Mouse (Mus musculus) layer of hippocampus, postnatal 36 days (tissue): ENCODE measurements at regions not wholly inside any gene's neighbourhood (a gene's known extent, or its start where the extent isn't known, plus 50 kb on each side); places are given as distances from the start of the nearest gene placed in this dataset.
"Not testable (repeated sequence)": the region's sequence is repeated elsewhere in the genome, so short reads cannot be mapped to it uniquely, and the experiment has no call there.

ENCODE experiments used
- DNase-seq, 2 experiments: peaks; one replicate each; pipeline ENCODE4 v3.0.0; 2022

DNA sequence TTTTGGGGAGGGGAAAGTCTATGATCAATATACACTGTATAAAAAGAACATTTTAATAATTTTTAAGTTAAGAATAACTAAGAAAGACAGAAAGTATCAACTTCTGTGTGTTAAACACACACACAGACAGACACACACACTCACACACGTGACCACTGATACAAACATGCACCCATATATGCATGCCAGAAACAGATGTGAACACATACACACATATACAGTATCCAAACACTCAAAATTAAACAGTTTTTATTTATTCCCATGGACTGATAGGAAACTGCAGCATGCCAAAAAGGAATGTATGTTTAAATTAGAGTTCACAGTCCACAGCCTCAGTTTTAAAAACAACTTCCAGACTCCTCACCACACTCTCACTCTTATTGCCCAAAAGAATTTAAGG, 203.4 kb upstream of the Tbl1x start:
- DNase-seq = no peak

DNA sequence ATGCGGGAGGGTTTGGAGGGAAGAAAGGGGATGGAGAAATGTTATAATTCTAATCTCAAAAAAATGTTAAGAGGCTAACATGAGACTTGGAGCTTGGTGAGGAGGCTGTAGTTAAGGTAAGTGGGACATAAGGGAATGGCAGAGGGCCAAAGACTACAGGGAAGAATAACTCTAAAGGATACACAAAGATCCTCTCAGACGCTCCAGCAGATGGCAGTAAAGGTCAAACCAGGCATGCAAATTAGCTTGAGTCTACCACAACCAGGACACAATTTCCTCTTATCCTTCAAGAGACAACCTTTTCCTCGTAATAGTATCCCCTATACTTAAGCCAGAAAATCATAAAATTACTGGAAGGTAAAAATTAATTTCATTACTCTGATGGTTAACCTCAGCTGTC, 196.4 kb upstream of the Tbl1x start:
- DNase-seq = peak; percentile 4 to 8

DNA sequence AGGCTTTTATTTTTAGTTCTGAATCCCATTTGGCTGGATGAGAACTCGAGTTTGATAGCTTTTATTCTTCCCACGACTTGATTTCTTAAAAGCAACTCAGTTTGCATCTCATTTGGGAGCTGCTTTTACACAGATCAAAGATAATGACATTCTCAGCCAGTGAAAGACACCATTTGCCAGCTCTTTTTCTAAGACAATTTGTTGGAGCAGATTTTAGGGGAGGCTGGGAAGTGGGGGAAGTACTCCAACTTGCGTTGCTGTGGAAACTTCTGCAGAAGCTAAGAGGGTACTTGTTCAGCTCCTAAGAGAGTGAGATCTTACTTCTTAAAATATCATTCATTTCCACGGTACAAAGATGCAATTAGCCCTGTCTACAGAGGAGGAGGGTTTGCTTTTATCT, 187.2 kb upstream of the Tbl1x start:
- peak; percentile 5 to 8 for DNase-seq

DNA sequence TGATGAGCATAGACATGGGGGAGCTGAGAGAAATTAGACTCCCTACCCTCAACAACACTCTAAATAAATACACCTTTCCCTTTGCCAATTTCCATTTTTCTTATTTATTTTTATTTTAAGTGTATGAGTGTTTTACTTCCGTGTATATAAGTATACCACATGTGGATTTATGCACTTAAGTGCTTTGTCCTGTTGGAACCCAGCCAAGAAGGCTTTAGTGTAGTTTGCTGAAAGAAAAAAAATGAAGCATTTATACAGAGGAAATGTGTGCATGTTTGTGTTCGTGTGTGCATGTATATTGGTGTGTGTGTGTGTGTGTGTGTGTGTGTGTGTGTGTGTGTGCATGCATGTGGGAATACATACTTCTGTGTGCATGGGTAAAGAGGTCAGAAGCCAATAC, 157.6 kb upstream of the Tbl1x start:
- DNase-seq = no peak

DNA sequence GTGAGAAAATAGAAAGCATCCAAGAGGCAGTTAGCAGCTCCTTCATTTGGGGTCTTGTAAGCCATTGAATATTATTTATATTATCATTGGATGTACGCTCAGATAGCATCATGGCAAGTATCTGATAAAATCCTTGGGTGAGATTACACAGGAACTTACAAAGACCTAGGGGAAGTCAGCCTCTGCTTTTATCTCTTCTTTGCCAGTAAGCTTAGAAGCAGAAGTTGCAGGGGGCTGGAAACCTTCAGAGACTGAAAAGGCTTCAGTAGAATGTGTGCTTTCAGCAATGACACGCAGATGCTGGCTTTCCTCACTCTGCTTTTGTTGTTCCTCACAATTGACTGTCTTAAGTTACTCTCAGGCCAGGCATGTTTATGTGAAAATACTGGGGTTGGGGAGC, 150.3 kb upstream of the Tbl1x start:
- no peak for DNase-seq

DNA sequence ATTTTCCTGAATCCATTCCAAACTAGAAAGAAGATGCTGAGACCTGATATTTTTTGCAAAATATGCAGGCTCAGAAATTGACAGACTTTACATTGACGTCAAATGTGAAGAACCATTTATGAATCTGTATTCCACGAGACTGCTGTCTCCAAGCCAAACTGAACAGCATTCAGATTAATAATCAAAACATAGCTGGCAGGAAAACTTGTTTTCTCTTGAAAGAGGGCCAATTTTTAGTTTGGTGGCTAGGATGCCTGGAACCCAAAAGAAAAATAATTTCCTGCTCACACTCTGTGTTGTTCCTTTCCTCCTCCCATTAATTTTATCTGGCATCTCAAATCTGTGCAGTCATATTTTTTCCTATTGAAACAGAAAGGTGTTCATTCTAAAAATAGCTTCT, 149.7 kb upstream of the Tbl1x start:
- no peak for DNase-seq

DNA sequence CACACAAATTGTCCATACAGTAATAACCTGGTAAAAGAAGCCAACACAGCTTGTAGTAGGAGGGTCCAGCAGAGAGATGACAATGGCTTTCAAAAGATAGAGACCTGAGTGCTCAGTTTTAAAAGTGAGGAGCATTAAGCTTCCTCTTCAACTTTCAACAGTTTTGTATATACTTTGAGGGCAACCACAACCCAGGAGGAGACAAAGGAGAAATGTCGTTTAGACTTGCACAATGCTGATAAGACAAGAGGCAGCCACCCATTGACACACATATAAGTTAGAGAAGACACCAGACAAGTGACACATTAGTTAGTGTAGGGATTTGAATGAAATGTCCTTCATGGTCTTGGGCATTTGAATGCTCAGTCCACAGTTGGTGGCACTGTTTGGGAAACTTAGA, 147.2 kb upstream of the Tbl1x start:
- no peak for DNase-seq

DNA sequence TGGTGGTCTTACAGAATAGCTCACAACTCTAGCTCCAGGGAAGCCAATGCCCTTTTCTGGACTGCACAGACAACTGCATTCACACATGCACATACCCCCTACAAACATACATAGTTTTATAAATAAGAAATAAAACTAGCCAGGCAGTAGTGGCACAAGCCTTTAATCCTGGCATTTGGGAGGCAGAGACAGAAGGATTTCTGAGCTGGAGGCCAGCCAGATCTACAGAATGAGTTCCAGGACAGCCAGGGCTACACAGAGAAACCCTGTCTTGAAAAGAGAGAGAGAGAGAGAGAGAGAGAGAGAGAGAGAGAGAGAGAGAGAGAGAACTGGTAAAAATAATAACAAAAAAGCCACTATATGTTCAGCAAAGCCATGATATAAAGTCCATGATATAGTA, 143.5 kb upstream of the Tbl1x start:
- no peak for DNase-seq

DNA sequence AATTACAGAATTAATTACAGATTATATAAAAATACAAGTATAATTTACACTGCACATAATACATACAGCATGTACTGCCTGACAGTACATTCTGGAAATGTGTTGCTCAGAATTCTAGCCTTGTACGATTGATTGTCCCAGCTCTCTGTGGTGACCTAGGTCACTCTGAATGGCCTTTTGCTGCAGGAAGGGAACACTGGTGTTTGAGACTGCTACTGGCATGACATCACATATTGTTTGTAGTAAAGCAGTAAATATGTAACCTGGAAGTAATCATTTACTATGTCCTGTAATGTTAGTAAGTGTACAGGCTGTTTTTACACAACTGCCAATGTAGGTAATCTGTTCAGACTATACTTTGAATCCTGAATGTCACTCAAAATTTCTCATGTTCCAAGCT, 123.5 kb upstream of the Tbl1x start:
- DNase-seq = no peak

DNA sequence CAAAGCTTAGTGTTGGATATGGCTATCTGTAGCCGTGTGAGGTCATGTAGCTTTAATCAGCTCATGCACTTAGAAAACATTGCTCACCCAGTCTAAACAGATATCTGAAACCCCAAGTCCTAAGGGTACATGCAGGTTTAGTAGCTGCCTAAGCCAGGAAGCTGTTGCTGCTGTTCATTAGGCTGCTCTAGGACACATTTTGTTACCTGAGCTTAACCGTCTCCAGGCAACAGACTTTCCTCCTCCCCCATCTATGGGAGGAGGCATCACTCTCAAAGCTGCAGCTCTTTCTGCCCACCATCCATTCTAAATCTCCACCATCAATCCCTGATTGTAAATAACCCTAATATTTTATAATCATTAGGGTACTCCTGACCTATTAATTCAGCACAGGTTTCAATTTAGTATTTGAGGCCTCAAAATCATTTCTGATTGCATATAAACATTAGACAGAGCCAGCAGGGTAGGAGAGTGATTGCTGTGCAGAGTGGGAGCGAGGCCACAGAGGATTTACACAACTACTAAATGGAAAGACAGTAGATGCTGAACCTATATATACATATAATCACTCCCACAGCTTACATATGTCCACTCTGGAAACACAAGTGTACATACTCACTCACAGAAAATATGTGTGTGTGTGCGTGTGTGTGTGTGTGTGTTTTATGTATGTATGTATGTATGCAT, 118.9 kb upstream of the Tbl1x start:
- no peak for DNase-seq

DNA sequence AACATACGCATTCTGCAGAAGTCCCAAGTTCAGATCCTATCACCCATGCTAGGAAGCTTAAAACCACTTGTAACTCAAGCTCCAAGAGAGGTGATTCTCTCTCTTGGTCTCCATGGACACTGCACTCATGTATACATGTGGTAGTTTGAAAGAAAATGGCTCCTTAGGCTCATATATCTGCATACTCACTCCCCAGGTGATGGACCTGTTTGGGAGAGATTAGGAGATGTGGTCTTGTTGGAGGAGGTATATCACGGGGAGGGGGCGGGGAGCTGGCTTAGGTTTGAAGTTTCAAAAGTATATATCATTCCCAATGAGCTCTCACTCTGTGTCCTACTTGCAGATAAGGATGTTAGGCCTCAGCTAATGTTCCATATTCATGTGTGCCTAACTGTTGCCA, 103.9 kb upstream of the Tbl1x start:
- DNase-seq = no peak

DNA sequence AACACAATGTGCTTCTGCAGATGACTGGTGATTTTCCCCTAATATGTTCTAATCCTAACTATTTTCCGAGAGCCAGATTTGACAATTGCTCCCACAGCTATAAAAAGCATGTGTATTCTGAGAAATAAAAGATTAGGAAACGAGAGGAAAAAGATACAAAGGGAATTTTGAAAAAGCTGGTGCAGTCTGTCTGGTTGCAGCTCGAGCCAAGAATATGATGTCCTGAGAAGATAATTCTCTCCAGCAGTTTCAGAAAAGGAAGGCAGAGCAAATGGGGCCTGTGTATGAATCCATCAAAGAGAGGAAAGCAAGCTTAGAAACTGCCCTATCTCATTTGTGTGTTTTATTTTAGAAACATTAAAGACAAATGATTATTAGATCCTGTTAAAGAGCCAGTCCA, 102.9 kb upstream of the Tbl1x start:
- peak in 1 of 2 experiments; percentile 3 for DNase-seq

DNA sequence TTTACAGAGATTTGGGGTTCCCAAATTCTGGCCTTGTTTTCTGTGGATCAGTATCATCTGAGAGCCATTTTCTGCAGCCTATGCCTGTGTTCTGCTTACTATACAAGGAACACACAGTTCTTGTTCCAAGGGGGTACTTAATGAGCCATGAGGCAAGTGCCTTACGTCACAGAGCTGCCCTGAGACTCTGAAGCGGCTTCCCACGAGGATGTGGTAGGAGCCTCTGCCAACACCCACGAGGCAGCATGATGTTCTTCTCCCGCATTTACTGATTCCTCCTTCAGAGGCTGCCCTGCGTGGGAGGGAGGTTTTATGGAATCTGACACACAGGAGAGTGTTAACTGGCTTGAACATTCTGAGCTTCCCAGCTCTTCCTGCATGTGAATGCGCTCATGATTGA, 101.4 kb upstream of the Tbl1x start:
- DNase-seq = peak in 1 of 2 experiments; percentile 17

DNA sequence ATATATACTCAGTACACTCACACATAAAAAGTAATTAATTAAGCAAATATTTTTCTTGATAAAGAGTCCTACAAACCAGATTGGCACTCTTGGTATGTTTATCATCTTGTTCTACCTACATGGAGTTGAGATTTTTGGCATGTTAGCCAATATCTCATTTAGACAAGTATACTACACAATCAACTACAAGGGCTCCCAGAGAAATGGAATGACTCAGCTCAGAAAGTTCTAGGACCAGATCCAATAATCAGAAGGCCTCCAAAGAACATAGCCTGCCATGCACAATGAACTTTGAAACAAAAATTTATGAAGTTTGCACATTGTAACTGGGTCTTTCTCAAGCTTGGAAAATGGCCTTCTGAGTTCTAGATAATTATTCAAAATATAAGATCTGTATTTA, 100.0 kb upstream of the Tbl1x start:
- no peak for DNase-seq

DNA sequence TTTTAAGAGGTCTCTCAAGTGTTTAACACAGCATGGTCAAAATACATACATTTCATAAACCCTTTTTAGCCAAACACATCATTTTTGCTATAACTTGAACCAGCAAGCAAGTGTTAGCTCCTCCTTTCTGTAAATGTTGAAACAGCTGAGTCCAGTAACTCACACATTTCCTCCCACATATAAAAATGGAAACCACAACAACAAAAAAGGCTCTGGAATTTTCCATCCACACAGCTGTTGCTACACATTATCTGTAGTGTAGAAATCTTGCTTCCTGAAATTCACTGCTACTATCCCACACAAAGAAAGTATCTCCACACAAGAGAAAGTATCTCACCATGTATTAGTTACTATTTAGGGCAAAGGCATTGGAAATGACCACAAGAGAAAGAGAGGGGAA, 96.7 kb upstream of the Tbl1x start:
- DNase-seq = no peak

DNA sequence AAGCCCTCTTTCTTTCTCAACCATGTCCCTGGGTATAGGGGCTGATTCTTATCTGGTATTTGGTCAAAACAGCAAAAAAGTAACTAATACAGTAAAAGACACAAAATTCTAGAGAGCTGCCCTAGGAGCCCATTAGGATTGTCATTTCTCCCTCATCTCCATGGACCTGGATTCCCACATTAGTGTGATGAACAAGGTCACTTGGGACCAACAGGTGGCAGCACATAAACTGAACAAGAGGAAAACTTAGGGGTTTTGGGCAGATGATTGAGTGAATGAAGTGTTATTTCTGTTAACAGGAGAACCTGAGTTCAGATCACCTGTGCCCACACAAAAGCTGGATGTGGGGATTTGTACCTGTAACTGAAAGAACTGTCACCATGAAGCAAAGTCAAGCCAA, 93.0 kb upstream of the Tbl1x start:
- no peak for DNase-seq

DNA sequence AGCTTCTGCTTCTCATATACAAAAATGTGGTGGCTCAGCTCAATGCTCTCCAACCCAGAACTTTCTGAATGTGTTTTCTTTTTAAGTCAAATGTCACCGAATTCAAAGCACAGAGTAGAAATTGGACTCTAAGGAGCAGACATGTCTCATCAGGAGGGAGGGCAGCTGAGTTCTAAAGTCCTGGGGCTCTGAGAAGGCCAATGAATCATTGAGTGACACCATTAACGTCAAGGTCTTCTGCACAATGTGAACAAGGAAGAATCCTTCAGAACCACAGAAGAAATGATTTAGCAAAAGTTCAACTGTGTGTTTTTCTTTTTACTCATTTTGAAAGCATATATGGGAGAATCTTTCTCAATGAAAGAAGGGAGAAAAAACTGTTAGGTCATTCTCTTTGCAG, 88.6 kb upstream of the Tbl1x start:
- DNase-seq = no peak

DNA sequence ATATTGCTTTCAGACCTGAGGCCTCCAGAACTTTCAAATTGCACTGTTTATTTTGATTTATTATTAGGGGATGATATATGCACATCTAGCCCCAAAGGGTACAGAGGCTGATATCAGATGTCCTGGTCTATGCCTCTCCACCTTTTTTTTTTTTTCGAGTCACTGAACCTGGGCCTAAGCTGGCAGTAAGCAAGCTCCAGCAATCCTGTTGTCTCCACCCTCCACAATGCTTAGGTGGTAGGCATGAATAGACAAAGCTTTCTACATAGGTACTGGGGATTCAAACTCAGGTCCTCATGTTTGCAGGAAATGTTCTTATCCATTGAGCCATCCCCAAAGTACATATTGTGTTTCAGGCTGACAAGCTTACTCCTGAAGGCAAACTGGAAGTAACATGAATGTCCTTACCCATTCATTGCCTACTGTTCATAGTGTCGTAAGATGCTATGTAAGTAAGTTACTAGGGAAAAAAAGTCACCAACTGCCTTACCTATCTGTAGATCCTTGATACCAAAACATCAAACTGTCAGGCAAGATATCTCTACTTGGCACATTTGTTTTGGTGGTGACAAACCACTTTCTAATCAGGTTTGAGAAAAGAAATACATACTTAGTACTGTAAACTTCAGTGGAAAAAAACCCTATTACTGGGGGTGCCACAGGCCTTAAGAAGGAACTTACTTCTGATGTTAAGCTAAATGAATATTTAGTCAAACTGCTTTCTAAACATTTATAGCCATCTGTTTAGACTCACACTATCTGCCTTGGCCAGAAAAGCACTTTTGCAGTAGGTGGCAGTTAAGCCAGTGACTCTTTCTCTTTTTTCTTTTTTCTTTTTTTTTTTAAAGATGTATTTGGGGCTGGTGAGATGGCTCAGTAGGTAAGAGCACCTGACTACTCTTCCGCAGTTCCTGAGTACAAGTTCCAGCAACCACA, 85.8 kb upstream of the Tbl1x start:
- no peak for DNase-seq

DNA sequence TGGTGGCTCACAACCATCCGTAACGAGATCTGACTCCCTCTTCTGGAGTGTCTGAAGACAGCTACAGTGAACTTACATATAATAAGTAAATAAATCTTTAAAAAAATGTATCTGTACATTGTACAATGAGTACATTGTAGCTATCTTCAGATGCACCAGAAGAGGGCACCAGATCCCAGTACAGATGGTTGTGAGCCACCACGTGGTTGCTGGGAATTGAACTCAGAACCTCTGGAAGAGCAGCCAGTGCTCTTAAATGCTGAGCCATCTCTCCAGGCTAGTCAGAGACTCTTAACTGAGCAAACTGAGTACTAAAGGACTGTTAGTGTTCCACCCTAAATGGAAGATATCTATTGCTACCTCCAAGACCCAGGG, 85.1 kb upstream of the Tbl1x start:
- DNase-seq = not testable (repeated sequence)

DNA sequence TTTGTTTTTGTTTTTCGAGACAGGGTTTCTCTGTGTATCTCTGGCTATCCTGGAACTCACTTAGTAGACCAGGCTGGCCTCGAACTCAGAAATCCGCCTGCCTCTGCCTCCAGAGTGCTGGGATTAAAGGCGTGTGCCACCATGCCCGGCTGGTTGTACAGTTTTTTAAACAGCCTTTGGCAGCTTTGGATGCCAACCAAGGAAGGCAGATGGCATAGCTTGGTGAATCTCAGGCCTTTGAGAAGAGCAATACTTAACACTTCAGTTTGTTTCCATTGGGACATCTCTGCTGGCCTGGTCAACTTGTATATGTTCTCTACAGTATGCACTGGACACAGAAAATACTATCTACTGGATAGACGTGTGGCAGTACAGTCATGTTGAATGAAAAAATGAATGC, 84.0 kb upstream of the Tbl1x start:
- not testable (repeated sequence) for DNase-seq

DNA sequence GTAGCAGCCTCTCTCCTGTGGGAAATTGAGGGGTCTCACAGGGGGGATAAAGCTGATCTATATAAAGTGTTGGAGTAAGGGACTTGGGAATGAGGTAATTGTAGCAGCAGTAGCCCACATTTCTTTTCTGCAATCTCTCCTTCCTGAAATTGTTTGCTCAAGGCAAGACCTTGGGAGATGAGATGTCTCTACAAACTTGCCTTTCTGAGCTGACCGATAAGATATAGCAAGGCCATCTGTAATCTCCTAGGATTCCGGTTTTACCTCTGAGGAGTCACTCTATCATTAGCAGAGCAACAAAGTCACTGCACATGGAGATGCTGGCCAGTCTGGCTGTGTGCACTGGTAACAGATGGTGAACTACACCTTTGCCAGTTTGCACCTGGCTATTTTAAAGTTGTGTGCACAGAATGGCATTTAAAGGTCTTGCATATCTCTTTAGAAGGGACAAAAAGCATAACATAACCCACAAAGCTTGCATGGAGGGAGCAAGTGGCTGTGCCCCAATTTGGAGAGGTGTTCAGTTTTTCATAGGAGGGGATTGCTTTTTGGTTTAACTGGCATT, 78.7 kb upstream of the Tbl1x start:
- DNase-seq = no peak

DNA sequence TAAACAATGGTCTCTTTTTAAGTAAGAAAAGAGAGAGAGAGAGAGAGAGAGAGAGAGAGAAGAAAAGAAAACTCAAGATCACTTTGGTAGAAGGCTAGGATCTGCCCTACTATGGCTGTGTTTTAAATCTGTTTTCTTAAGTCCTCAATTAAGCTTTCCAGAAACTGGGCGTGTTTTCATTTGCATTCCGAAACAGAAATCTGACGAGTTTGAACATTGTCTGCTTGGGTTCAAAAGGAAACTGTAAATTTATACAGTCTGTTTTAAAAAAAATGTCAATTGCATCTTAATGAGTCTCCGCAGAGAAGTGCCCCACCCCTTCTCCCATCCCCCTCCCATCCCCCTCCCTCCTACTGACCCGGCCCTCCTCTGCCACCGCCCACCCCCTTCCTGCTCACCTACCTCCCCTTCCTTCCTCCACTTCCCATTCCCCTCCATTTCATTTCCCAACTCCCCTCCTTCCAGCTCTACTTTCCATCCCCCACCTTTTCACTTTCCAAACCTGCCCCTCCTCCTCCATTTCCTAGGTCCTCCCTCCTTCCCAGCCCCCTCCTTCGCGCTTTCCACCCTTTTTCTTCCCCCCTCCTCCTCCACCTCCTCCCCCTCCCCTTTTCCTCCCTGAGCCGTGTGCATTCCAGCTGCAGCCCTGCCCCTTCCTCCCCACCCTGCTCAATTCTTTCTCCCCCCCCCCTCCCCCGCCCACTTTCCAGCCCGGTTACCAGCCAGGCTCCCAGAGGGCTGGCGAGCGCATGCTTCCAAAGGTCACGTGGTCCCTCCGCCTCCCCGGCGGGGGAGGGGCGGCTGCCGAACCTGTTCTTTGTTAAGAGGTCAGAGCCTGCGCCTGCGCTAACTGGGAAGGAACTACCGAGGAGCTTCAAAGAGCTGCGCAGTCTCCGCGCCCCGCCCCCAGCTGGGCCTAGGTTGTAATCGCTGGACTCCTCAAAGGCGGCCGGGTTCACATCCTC, 77.7 kb upstream of the Tbl1x start:
- peak; percentile 87 to 88 for DNase-seq

DNA sequence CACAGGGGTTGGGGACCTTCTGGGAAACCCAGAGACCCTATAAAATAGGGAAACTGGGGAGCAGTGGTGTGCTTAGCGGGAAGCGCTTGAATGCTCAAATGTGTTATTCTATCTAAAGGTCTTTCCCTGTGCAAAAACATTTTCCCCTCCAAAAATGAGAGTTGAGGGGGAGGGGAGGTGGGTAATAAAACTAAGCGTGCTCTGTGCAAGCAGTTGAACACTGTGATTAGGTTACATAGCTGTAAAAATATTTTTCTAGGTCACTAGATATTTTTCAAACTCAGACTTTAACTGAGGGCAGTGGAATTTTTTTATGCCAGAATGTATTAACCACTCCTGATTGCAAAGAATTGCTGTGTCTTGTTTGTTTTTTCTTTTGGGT, 77.0 kb upstream of the Tbl1x start:
- no peak for DNase-seq
